Mouse (Mus musculus) forebrain, embryonic 14.5 days (tissue): Measurements from ENCODE around the gene Vmn2r45. TPM values are rescaled to one million over a fixed set of nuclear protein-coding genes. Genes with fewer than 3 reads are reported as not detected.
"Not testable (repeated sequence)": the region's sequence is repeated elsewhere in the genome, so short reads cannot be mapped to it uniquely, and the experiment has no call there.

Source experiments
- ATAC-seq: fragments of 200-750 bp; cut with Nextera tagmentation; 2 replicates; pipeline ENCODE4 v1.8.0; 2017; ENCODE audit warnings: mild to moderate bottlenecking, moderate library complexity
- DNase-seq: peaks from one replicate; pipeline ENCODE4 v3.0.0-alpha.2; 2015; ENCODE audit warnings: low spot score
- H3K27ac ChIP-seq: fragments of 300-500 bp; sonication (generic); 2 replicates; pipeline ENCODE4 v1.5.1; 2014; ENCODE audit warnings: low read depth, mild to moderate bottlenecking, control low read depth, low read length, moderate library complexity
- H3K27me3 ChIP-seq: fragments of 300-500 bp; sonication (generic); replicated peaks from 2 replicates; pipeline ENCODE4 v1.6.1; 2014; ENCODE audit warnings: low read length, control low read depth, mixed read lengths; ENCODE audit not compliant: control insufficient read depth, insufficient read depth
- H3K36me3 ChIP-seq: fragments of 300-500 bp; sonication (generic); 2 replicates; pipeline ENCODE4 v1.6.1; 2014; ENCODE audit warnings: low read length, control low read depth; ENCODE audit not compliant: control insufficient read depth, insufficient read depth
- H3K4me1 ChIP-seq: fragments of 300-500 bp; sonication (generic); 2 replicates; pipeline ENCODE4 v1.6.1; 2014; ENCODE audit warnings: antibody characterized with exemption, low read length, control low read depth; ENCODE audit not compliant: control insufficient read depth, insufficient read depth
- H3K4me2 ChIP-seq: fragments of 300-500 bp; sonication (generic); 2 replicates; pipeline ENCODE4 v1.6.1; 2014; ENCODE audit warnings: mild to moderate bottlenecking, control low read depth, low read length
- H3K4me3 ChIP-seq: fragments of 300-500 bp; sonication (generic); 2 replicates; pipeline ENCODE4 v1.5.1; 2014; ENCODE audit warnings: low read depth, low read length, control low read depth
- H3K9ac ChIP-seq: fragments of 300-500 bp; sonication (generic); 2 replicates; pipeline ENCODE4 v1.6.1; 2014; ENCODE audit warnings: mild to moderate bottlenecking, low read length, control low read depth, moderate library complexity
- H3K9me3 ChIP-seq: fragments of 300-500 bp; sonication (generic); replicated peaks from 2 replicates; pipeline ENCODE4 v1.6.1; 2016; ENCODE audit warnings: low read length, control low read depth, mixed read lengths; ENCODE audit not compliant: control insufficient read depth
- WGBS: fragments of 180-500 bp; shearing (Covaris S2); extraction: QIAGEN DNeasy Blood & Tissue Kit; methylation state at CpG from one replicate; pipeline ENCODE4 v1.1.7; 2014; 5-methylcytosine and 5-hydroxymethylcytosine counted together
- polyA plus RNA-seq: library from polyadenylated mRNA; unstranded; fragments of >200 nt; fragmentation: Nextera tagmentation; extraction: Ambion mirVana; gene quantifications from 2 replicates; pipeline ENCODE4 v1.2.1, GENCODE M21; 2014

Gene Vmn2r45
- not detected in 2 replicates for polyA plus RNA-seq

GRCm38 (mm10) chr7:8488975-8489374 lies at the start of gene Vmn2r45:
Gene Vmn2r45 (minus strand): TSS chr7:8489075.
- H3K9ac ChIP-seq, H3K36me3 ChIP-seq, H3K4me1 ChIP-seq, H3K4me2 ChIP-seq, H3K27ac ChIP-seq, H3K9me3 ChIP-seq, H3K27me3 ChIP-seq, DNase-seq, H3K4me3 ChIP-seq, ATAC-seq: not testable (repeated sequence)
- WGBS: 56% methylated on average over 1 of the region's 2 CpGs

Other genes starting within 250 kb of the Vmn2r45 start
- gene Vmn2r43, start 228.5 kb downstream of the Vmn2r45 start, polyA plus RNA-seq: not detected in 2 replicates
- gene Vmn2r44, start 105.7 kb downstream of the Vmn2r45 start, polyA plus RNA-seq: not detected in 2 replicates